Mouse (Mus musculus): Measurements from ENCODE around the gene Spon1.

Spon1 gene

DNA sequence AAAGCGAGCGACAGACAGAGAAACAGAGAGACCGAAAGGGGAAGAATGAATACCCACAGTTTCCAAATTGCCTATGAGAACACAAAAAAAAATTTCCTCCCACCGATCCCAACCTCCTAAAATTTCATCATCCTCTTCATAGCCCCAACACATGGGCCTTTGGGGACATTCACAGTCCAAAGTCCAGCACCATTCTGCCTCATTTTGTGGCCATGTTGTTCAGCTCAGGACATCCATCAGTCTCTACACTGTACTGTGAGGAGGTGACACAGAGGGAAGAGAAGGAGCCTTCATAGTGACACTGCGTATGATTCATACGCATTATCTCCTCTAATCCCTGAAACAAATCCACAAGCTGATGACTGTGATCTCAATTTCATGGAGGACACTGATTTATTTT, 12.7 kb downstream of the Spon1 start:
- DNase-seq (ENCODE audit: low read depth, low spot score) = no peak

DNA sequence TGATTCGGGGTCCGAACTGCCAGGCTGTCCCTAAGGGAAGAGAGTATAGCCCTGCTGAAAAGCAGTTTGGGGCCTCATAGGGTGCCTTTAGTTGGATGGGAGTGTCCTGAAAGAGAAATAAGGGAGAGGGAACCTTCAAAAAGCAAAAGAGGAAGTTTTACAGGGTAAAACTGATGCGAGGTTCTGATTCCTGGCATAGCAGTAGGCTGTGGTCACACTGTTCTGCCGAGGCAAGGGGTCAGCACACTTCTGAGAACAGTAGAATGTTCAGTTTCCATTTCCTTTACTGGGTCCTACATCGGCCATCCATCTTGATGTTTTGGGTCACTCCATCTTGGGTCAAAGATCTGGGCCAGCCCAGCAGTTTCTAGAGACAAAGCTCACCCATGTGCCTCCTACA, 14.5 kb downstream of the Spon1 start:
- DNase-seq (ENCODE audit: low read depth, low spot score) = no peak

DNA sequence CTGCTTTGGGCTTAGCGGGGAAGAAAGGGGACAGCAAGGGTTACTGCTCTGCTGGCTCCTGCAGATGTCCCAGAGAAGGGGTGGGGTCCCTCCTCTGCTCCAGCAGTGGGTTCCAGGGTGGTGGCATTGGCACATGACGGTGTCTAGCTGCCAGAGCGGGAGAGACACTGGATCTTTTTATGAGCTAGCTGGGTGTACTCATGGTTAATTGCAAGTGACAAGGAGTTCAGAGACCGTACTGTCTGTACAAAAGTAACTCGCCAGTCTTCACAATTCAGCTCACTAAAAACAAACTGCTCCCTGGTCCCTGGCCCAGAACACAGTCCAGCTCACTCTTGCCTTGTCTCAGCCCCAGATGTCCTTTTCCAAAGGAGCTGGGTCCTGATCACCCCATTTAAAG, 26.2 kb downstream of the Spon1 start:
- no peak for DNase-seq (ENCODE audit: low read depth, low spot score)

- DNase-seq (ENCODE audit: low read depth, low spot score) = no peak
These were observed 27.1 kb downstream of the Spon1 start for GRCm38 (mm10) chr7:113792871-113793270.

DNA sequence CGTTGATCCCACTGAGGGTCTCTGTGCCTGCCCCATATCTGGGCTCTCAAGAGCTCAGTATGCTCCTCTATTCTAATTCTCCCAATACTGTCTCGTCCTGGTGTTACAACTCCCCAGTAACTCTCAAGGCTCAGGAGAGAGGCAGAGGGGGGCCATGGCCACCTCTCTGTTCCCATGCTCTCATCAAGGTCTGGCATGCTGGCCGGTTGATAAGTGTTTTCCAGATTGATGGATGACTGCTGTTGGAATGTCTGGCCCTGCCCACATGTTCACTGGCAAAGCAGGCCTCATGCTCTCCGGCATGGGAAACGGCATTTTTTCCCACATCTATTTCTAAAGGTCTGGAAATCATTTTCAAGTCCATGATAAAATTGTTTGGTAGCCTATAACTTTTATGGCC, 29.4 kb downstream of the Spon1 start:
- no peak for DNase-seq (ENCODE audit: low read depth, low spot score)

- no peak for DNase-seq (ENCODE audit: low read depth, low spot score)
These were observed 31.3 kb downstream of the Spon1 start for GRCm38 (mm10) chr7:113797134-113797533.

DNA sequence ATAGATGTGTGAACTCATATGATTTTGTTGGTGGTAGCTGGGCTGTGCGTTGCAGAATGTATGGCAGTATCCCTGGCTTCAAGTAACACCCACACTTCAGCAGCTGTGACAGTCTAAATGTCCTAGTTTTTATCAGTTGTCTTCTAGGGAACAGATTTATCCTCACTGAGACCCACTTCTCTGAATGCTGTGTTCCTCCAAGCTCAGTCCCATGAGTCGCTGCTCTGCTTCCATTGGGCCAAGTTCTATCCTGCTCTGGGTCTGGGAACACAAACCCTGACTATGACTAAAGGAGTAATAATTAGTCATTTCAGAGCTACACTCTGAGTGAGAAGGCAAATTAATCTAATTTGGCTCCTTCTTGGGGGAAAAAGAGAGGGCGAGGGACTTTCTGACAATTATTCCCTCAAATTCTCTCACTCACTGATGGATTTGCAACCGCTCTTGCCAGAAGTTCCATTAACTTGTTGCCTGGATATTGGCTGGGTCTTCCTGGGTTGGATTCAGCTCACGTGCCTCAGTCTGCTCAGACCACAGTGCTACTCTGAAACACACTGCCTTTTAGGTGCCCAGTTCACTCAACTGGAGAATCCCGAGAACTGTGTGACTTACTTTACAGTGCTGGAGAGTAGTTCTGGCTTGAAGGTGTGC, 32.9 kb downstream of the Spon1 start:
- no peak for DNase-seq (ENCODE audit: low read depth, low spot score)

- no peak for DNase-seq (ENCODE audit: low read depth, low spot score)
These were observed 44.0 kb downstream of the Spon1 start for GRCm38 (mm10) chr7:113809781-113810180.

GRCm38 (mm10) chr7:113811376-113812158, 45.8 kb downstream of the Spon1 start:
- DNase-seq (ENCODE audit: low read depth, low spot score) = no peak

DNA sequence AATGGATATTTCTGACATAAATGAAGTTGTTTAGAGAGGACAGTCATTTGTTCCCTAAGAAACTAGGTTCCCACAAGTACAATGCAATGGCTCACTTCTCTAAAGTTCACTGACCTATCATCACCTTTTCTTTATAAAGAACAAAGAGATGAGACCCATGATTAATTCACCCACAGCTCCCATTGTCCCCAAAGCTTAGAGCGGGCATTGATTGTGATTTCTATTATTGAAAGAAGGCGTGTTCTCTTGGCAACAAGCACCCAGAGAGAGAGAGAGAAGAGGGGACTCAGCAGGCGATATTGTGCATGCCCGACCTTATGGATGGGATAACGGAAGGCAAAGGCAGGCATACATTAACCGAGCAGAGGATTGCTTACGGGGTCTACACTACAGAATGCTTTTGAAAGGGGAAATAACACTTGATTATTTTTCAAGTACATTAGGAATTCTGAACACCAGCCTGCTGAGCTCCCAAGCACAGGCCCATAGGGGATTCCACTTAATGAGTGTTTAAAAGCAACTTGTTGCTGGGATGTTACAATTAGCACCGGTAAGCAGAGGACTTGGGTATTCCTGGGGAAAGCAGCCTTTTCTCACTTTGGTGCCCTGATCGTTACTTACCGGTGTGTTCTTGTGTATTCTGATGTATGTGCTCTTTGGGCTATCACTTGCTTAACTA, 48.4 kb downstream of the Spon1 start:
- DNase-seq (ENCODE audit: low read depth, low spot score) = no peak

DNA sequence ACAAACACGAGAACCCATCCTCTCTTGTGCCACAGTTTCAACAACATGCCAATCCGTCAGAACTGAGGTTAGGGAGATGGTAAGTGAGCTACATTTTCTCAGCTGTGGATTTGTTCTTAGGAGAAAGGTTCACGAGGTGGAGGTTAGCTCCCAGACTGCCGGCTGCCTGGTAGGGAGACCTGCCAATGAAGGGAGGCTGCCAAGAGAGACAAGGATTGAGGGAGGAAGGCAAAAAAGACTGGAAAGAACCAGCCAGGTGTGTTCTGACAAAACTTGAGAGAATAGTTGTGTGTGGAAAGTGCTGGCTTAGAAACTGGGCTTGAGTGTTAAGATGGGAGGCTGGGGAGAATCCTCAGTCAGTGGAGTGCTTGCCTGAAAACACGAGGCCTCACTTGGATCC, 49.9 kb downstream of the Spon1 start:
- DNase-seq (ENCODE audit: low read depth, low spot score) = no peak

GRCm38 (mm10) chr7:113816827-113817334, 51.1 kb downstream of the Spon1 start:
- no peak for DNase-seq (ENCODE audit: low read depth, low spot score)

DNA sequence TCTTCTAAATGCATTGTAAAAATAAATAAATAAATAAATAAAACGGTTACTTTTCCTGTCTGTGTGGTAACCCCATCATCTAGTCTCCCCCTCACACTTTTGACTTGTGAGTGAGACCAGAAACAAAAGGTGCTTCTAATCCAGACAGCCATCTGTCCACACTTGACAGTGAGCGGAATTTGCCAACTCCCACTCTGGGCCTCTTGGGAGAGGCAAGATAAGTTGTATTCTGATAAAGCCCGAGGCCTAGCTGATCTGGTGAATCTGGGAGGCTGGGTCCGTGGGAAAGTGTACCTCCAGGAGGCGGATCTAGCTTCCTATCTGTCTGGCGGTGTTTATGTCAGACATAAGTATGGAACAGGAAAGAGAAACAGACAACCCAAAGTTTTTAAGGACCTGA, 52.3 kb downstream of the Spon1 start:
- no peak for DNase-seq (ENCODE audit: low read depth, low spot score)

- DNase-seq (ENCODE audit: low read depth, low spot score) = no peak
These were observed 54.4 kb downstream of the Spon1 start for GRCm38 (mm10) chr7:113820213-113820612.

DNA sequence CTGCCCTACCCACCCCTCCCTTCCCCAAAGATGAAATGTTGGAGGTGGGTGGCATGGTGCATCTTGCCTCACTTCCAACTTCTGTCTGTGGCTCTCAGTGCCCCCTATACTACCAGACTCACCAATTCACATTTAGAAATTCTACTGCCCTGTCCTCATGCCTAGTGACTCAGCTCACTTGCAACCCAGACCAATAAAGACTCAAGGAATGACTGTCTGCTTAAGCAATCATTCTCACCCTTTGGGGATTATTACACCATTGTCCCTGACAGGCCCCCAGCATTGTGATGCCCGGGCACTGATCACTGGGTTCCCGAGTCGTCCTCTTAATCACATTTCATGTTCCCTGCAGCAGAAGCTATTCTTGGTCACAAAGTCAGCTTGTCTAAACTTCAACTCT, 57.2 kb downstream of the Spon1 start:
- DNase-seq (ENCODE audit: low read depth, low spot score) = no peak

GRCm38 (mm10) chr7:113824651-113825050, 58.9 kb downstream of the Spon1 start:
- DNase-seq (ENCODE audit: low read depth, low spot score) = no peak

- DNase-seq (ENCODE audit: low read depth, low spot score) = no peak
These were observed 59.9 kb downstream of the Spon1 start for GRCm38 (mm10) chr7:113825498-113826205.

- no peak for DNase-seq (ENCODE audit: low read depth, low spot score)
These were observed 60.7 kb downstream of the Spon1 start for GRCm38 (mm10) chr7:113826510-113826909.

DNA sequence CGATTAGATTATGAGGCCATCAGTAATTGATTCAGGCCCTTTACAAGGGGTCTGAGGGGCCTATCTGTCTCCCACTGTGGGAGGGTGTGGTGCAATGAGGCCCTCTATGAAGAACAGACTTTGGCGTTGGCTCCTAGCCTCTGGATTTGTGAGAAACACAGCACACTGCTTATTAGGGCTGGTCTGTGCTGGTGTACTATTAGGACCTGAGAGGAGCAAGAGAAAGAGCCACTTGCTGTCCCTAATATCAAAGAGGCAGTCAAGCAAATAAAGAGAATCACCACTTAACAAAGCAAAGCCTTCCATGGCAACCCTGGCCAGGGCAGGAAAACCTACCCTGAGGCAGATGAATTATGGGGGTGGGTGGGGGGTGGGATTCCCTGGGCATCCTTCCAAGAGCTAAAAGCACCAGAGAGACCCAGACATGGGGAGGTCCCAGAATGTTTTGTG, 62.3 kb downstream of the Spon1 start:
- no peak for DNase-seq (ENCODE audit: low read depth, low spot score)

- no peak for DNase-seq (ENCODE audit: low read depth, low spot score)
These were observed 62.8 kb downstream of the Spon1 start for GRCm38 (mm10) chr7:113828576-113828975.

DNA sequence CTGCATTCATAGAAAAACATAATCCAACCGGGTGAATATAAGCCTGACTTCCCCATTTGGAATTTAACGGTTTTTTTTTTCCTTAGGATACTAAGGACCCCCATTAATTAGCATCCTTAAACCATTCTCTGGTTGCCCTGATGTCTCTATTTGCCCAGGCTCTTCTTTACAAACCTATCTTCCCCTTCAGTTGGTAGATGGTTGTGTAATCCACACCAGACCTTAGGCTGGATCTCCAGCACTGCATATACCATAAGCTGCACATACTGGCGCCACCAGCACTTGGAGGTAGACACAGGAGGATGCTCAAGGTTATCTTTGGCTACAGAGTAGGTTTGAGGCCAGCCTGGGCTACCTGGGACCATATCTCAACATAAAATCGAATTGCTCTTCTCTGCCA, 71.4 kb downstream of the Spon1 start:
- DNase-seq (ENCODE audit: low read depth, low spot score) = no peak

GRCm38 (mm10) chr7:113839431-113839830, 73.6 kb downstream of the Spon1 start:
- no peak for DNase-seq (ENCODE audit: low read depth, low spot score)

All from 3T3-L1 (cell line).